Mouse (Mus musculus) ovary, postnatal 14 days (tissue): ENCODE data around the gene Hmbs.

ENCODE experiments used
- DNase-seq: peaks from one replicate; pipeline ENCODE4 v3.0.0; 2022; ENCODE audit warnings: low spot score

Gene Hmbs

GRCm38 (mm10) chr9:44287401-44288075 lies 56.5 kb downstream of the Hmbs start:
- no peak for DNase-seq

- no peak for DNase-seq
Measured at GRCm38 (mm10) chr9:44287003-44287400, 57.0 kb downstream of the Hmbs start.
